26 mouse cellular contexts compared by ENCODE assay signal in genomic region chr7:134990911-134991310, GRCm38 (mm10). TPM values are rescaled to one million over a fixed set of nuclear protein-coding genes. Genes with fewer than 3 reads are reported as not detected.
DNase-seq lines count a peak whose midpoint lies in the region; ATAC-seq and TF ChIP-seq lines count a peak whose summit lies in the region.
"Had no signal": no experiment of that assay in that cellular context is flagged by ENCODE, and none has a peak within 500 bp of the region (broad histone marks: within the 10 kb centered on the region; RNA-seq: fewer than 3 reads in every experiment).

No protein-coding gene starts in this region.

- H3K36me3 ChIP-seq in forebrain, embryonic 13.5 days (ENCODE audit: poor library complexity, severe bottlenecking), result no peaks in the 10 kb centered on the region
- H3K36me3 ChIP-seq in forebrain, embryonic 11.5 days (ENCODE audit: control insufficient read depth, insufficient read depth, low read length), result no peaks in the 10 kb centered on the region
- H3K36me3 ChIP-seq in forebrain, embryonic 16.5 days (ENCODE audit: control insufficient read depth, insufficient read depth), result no peaks in the 10 kb centered on the region
- H3K36me3 ChIP-seq in forebrain, postnatal 0 days (ENCODE audit: insufficient read depth), result no peaks in the 10 kb centered on the region

- no peaks in the 10 kb centered on the region for H3K27me3 ChIP-seq in forebrain, embryonic 13.5 days
- H3K27me3 ChIP-seq in forebrain, embryonic 11.5 days (ENCODE audit: control insufficient read depth, insufficient read depth, low read length), result no peaks in the 10 kb centered on the region
- no peaks in the 10 kb centered on the region for H3K27me3 ChIP-seq in forebrain, embryonic 16.5 days (replicated peaks; ENCODE audit: control insufficient read depth, insufficient read depth, low read length)
- H3K27me3 ChIP-seq in forebrain, postnatal 0 days (ENCODE audit: insufficient read depth, low read length), result no peaks in the 10 kb centered on the region
- H3K27me3 ChIP-seq: embryonic facial prominence, embryonic 12.5 days; embryonic facial prominence, embryonic 15.5 days; kidney, embryonic 15.5 days had no signal

- H3K9ac ChIP-seq in forebrain, embryonic 13.5 days, result no peak overlapping the region
- H3K9ac ChIP-seq in forebrain, embryonic 11.5 days (ENCODE audit: low read length), result no peak overlapping the region
- no peak overlapping the region for H3K9ac ChIP-seq in forebrain, embryonic 16.5 days (replicated peaks; ENCODE audit: low read depth, low read length)
- no peak overlapping the region for H3K9ac ChIP-seq in forebrain, postnatal 0 days
- H3K9ac ChIP-seq: embryonic facial prominence, embryonic 12.5 days; embryonic facial prominence, embryonic 15.5 days; hindbrain, embryonic 14.5 days; kidney, embryonic 15.5 days had no signal

- TF ChIP-seq CTCF in forebrain, postnatal 0 days (IDR thresholded peaks at IDR 0.05; ENCODE audit: low read depth), result no peak
- TF ChIP-seq CTCF in brain, embryonic 14.5 days (IDR thresholded peaks at IDR 0.05; ENCODE audit: borderline replicate concordance, extremely low read depth, insufficient read depth, insufficient read length), result no peak

- no peak for TF ChIP-seq POLR2A in brain, embryonic 14.5 days (IDR thresholded peaks at IDR 0.05; ENCODE audit: borderline replicate concordance, extremely low read depth, insufficient read depth, insufficient read length, poor library complexity, severe bottlenecking)

- no peak for DNase-seq in forebrain, embryonic 11.5 days (ENCODE audit: low spot score)
- no peak for DNase-seq in forebrain, postnatal 0 days
- DNase-seq in brain, adult 2 months (ENCODE audit: low read depth, low spot score), result peak; percentile 16
- DNase-seq in brain, embryonic 14.5 days (ENCODE audit: low read depth), result peak; percentile 74
- DNase-seq: adrenal gland, adult 2 months; adrenal gland, postnatal 14 days; cerebellum, adult 11 months; gastrocnemius, postnatal 10 days; gastrocnemius, postnatal 36 days; heart, postnatal 36 days; kidney, adult 11 months; kidney, adult 8-10 months had no signal

- H3K4me1 ChIP-seq in forebrain, embryonic 13.5 days, result peaks cover 6% of the 10 kb centered on the region
- H3K4me1 ChIP-seq in forebrain, embryonic 11.5 days (replicated peaks; ENCODE audit: control insufficient read depth, insufficient read depth, low read length), result no peaks in the 10 kb centered on the region
- no peaks in the 10 kb centered on the region for H3K4me1 ChIP-seq in forebrain, embryonic 16.5 days (replicated peaks; ENCODE audit: control insufficient read depth, insufficient read depth, low read length)
- H3K4me1 ChIP-seq in forebrain, postnatal 0 days (ENCODE audit: insufficient read depth), result no peaks in the 10 kb centered on the region
- H3K4me1 ChIP-seq: embryonic facial prominence, embryonic 12.5 days; embryonic facial prominence, embryonic 15.5 days; kidney, embryonic 15.5 days had no signal

- H3K4me3 ChIP-seq in forebrain, embryonic 13.5 days, result no peak overlapping the region
- H3K4me3 ChIP-seq in forebrain, embryonic 11.5 days (ENCODE audit: low read depth, low read length), result no peak overlapping the region
- H3K4me3 ChIP-seq in forebrain, embryonic 16.5 days (replicated peaks; ENCODE audit: low read length), result no peak overlapping the region
- no peak overlapping the region for H3K4me3 ChIP-seq in forebrain, postnatal 0 days (ENCODE audit: low read depth, low read length)
- H3K4me3 ChIP-seq: embryonic facial prominence, embryonic 12.5 days; embryonic facial prominence, embryonic 15.5 days; kidney, embryonic 15.5 days had no signal

- peak; percentile 41 for ATAC-seq in forebrain, embryonic 13.5 days
- ATAC-seq in forebrain, embryonic 11.5 days (replicated peaks; ENCODE audit: low FRiP score), result no peak
- peak; percentile 28; the same call in 1 of the 2 replicates for ATAC-seq in forebrain, embryonic 16.5 days
- no peak for ATAC-seq in forebrain, postnatal 0 days
- ATAC-seq: CD4-positive, CD25-positive, alpha-beta regulatory T cell, adult 4 months; hindbrain, postnatal 0 days; inflammation-experienced regulatory T-cells, adult 6 months had no signal

- no peak overlapping the region for H3K4me2 ChIP-seq in forebrain, embryonic 13.5 days
- H3K4me2 ChIP-seq in forebrain, embryonic 11.5 days (ENCODE audit: low read depth, low read length, severe bottlenecking), result no peak overlapping the region
- no peak overlapping the region for H3K4me2 ChIP-seq in forebrain, embryonic 16.5 days (ENCODE audit: low read length)
- H3K4me2 ChIP-seq in forebrain, postnatal 0 days (ENCODE audit: low read depth), result no peak overlapping the region
- H3K4me2 ChIP-seq: embryonic facial prominence, embryonic 12.5 days; embryonic facial prominence, embryonic 15.5 days; heart, embryonic 11.5 days; hindbrain, embryonic 14.5 days; kidney, embryonic 15.5 days had no signal

- no peaks in the 10 kb centered on the region for H3K9me3 ChIP-seq in forebrain, embryonic 13.5 days (replicated peaks)
- no peaks in the 10 kb centered on the region for H3K9me3 ChIP-seq in forebrain, embryonic 11.5 days (ENCODE audit: control insufficient read depth, low read length)
- no peaks in the 10 kb centered on the region for H3K9me3 ChIP-seq in forebrain, embryonic 16.5 days (ENCODE audit: control insufficient read depth, low read length)
- H3K9me3 ChIP-seq in forebrain, postnatal 0 days (ENCODE audit: low read length), result no peaks in the 10 kb centered on the region
- H3K9me3 ChIP-seq: embryonic facial prominence, embryonic 12.5 days; embryonic facial prominence, embryonic 15.5 days; kidney, embryonic 15.5 days had no signal

- no peak overlapping the region for H3K27ac ChIP-seq in forebrain, embryonic 13.5 days
- H3K27ac ChIP-seq in forebrain, embryonic 11.5 days (ENCODE audit: low read depth, low read length), result no peak overlapping the region
- H3K27ac ChIP-seq in forebrain, embryonic 16.5 days (ENCODE audit: low read length), result no peak overlapping the region
- H3K27ac ChIP-seq in forebrain, postnatal 0 days (ENCODE audit: low read depth, low read length), result no peak overlapping the region
- H3K27ac ChIP-seq: embryonic facial prominence, embryonic 12.5 days; embryonic facial prominence, embryonic 15.5 days; hindbrain, embryonic 14.5 days; hindbrain, postnatal 0 days; kidney, embryonic 15.5 days had no signal

- WGBS in forebrain, embryonic 13.5 days, result 64% methylated on average over 2 of the region's 2 CpGs
- WGBS in forebrain, embryonic 11.5 days, result 81% methylated on average over 2 of the region's 2 CpGs
- 61% methylated on average over 2 of the region's 2 CpGs for WGBS in forebrain, embryonic 16.5 days
- 66% methylated on average over 2 of the region's 2 CpGs for WGBS in forebrain, postnatal 0 days

RNA-seq across cellular contexts. Expression of gene Fam196a, which starts 52.7 kb away (rescaled TPM):
- 5.3 and 5.5 TPM in 2 replicates for polyA plus RNA-seq in forebrain, embryonic 13.5 days (2015; fragmentation: Nextera tagmentation; extraction: Ambion mirVana)
- polyA plus RNA-seq in forebrain, embryonic 11.5 days (2014; fragmentation: Nextera tagmentation; extraction: Ambion mirVana), result 3.5 and 3.6 TPM in 2 replicates
- 12.8 and 13.4 TPM in 2 replicates for polyA plus RNA-seq in forebrain, embryonic 16.5 days (2015; fragmentation: Nextera tagmentation; extraction: Ambion mirVana)
- total RNA-seq in forebrain, postnatal 0 days (2014; rRNA removed), result 21.2 and 24.5 TPM in 2 replicates
- polyA plus RNA-seq in forebrain, postnatal 0 days (2015; fragmentation: Nextera tagmentation; extraction: Ambion mirVana), result 5.1 and 7.8 TPM in 2 replicates
- polyA plus RNA-seq in brain, embryonic 14.5 days (2012; rRNA removed), result 5.0 and 10.7 TPM in 2 replicates
- total RNA-seq: common myeloid progenitor, adult 5-6 weeks; granulocyte monocyte progenitor cell, adult 5-6 weeks; heart, adult 8-10 months; heart, postnatal 36 days; MEL had no signal

Comparison
In these comparisons a context has a peak if more than half of its experiments do, and no peak if none do; other contexts are left out.
1. ATAC-seq: peak in forebrain, embryonic 13.5 days (single experiment) and forebrain, embryonic 16.5 days (single experiment); none in forebrain, embryonic 11.5 days (single experiment) and forebrain, postnatal 0 days (single experiment).
2. DNase-seq: peak in brain, adult 2 months (single experiment) and brain, embryonic 14.5 days (single experiment); none in forebrain, embryonic 11.5 days (single experiment) and forebrain, postnatal 0 days (single experiment).